Mouse (Mus musculus): ENCODE measurements at regions not wholly inside any gene's neighbourhood (a gene's known extent, or its start where the extent isn't known, plus 50 kb on each side); places are given as distances from the start of the nearest gene placed in this dataset.

DNA sequence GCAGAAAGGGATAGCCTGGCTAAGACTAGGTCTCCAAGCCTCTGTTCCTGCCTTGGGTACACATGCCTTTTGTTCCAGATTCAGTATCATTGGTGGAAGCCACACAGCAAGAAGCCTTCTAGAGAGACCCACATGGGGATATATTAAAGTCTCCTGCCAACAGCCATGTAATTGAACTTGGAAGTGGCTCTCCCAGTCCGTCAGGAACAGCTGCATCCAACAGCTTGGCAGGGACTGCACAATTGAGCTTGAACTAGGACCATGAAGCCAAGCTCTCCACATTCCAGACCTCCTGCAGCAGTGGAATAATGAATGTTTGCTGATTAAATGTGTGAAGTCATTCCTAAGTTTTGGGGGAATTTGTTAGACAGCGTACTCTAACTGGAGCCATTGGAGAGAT, 94.5 kb downstream of the Gpr139 start:
- no peak for DNase-seq

DNA sequence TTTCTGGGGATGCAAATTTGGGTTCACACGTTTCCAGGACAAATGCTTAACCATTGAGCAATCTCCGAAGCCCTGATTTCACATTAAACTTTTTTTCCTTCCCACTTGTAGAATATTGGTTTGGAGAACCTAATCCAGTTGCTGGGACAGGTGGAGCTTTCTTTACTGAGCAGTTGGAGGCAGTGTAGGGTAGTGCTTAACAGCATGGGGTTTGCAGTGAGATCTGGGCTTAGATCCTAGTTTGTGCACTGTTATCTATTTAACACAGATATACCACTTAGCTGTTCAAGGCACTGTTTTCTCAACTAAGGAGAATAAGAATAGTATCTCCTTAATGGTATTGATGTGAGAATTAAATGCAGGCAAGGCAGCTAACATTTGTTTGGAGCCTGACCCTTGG, 93.5 kb upstream of the Gprc5b start:
- no peak for DNase-seq

DNA sequence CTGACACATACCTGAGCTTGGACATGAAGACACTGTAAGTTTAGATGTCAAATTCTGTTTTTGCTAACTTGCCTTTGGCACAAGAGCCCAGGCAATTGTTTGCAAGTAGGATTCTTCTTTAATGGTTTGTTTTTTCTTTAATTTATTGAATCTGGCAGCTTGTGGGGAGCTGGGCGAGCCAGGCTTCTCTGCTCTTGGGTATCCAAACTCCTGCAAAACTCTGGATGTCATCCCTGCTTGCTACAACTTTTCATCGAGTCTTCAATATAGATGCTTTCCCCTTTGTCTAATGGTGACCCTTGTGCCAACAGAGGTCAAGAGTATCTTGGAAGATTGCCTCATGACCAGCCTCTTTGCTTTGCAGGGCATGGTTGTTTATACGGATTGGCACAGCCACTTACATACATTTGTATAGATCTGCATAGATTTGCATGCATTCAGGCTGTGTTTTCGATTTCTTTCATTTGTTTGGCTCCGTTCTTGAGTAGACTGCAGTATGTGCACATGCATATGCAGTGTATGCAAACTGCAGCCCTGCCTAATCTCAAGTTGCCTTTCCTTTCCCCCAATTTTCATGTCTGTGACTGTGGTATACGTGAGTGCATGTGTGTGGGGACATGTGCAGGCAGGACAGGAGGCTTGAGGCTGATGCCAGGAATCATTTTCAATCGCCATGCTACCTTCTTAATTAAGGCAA, 92.9 kb upstream of the Gprc5b start:
- no peak for DNase-seq

DNA sequence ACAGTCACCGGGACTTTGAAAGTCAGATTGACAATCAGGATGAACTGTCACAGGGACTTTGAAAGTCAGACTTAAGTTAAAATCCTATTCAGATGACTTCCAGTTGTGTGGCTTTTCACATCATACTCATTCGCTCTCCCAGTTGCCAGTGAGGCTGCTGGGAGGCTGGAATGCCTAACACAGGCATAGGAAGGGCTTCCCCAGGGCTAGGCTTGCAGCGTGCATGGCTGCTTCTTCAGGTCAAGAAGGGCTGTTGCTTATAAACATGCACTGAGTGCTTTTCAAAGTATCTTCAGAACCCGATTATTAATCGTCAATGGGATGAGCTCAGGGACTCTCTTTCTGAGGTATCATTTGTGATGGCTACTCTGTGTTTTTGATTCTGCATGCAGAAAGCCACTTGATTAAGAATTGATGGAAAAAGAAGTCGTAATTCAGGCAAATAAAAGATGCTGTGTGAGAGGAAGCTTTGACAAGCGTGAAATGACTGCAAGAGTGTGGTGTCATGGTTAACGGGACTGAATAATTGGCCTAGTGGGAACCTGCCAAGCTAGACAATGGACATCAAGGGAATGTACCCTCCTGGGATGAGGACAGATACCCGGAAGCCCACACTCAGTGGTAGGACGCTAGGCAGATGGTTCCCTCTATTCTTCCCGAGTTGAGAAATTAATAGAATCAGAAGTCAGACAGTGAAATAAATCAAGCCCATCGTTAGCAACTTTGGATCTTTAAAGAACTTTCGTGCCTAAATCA, 90.9 kb upstream of the Gprc5b start:
- no peak for DNase-seq

DNA sequence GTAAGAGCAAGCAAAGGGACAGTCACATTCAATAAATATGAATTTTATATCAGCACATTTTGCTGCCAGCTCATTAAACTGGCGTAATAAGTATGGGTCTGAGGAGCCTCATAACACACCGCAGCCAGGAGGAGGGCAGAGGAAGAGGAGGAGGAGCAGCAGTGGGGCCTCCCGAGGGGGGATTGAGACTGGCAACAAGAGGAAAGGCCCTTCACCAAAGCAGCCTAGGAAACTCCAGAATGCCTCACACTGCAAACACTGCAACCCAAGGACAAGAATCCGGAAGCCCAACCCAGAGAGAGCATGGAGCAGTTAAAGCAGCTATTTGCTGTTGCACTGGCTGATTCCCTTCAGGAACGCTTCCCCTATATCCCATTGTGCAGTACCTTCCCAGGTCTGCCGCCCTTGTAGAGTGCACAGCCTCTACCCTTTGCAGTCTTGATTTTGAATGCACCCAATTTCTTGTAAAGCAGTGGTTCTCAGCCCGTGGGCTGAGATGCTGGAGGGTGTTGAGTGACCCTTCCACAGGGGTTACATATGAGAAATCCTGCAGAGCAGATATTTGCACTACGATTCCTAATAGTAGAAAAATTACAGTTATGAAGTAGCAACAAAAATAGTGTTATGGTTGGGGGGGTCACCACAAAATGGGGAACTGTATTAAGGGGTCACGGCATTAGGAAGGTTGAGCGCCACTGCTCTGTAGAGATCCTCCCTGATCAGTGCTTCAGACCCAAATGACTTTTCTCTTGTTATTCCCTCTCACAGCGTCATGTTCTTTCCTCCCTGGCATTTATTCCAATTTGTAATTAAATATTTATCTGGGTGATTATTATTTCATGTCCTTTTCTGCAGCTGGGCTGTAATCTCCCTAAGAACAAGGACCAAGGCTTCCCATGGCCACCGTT, 82.0 kb upstream of the Gprc5b start:
- peak; percentile 4 for DNase-seq

DNA sequence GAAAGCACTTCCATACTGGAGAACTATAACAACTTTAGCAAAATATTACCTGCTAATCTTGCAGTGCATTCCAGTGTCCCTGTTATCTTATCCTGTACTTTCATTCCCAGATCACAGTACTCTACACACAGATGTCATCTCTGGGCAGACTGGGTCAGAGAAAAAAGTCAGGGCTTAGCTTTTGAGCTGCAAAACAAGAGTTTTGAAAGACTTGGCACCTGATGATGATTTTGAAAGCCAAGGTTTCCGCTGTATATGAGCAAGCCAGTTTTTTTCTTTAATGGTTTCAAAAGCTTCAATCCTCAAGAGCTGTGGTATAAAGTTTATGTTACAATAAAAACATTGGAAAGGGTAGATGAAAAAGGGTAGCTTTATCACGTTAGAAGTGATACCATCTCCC, 71.0 kb upstream of the Gprc5b start:
- DNase-seq: no peak

Measured in adrenal gland, postnatal 25 days (tissue).